Mouse (Mus musculus) kidney, postnatal 14 days (tissue): ENCODE measurements at regions not wholly inside any gene's neighbourhood (a gene's known extent, or its start where the extent isn't known, plus 50 kb on each side); places are given as distances from the start of the nearest gene placed in this dataset.

ENCODE experiments used
- DNase-seq: peaks from one replicate; pipeline ENCODE4 v3.0.0; 2022; ENCODE audit warnings: mixed read lengths

- peak; percentile 17 for DNase-seq
Observed at GRCm38 (mm10) chr1:72963449-72963848, 52.3 kb downstream of the Tnp1 start.

GRCm38 (mm10) chr1:72960241-72960653 is 55.5 kb downstream of the Tnp1 start:
- no peak for DNase-seq

GRCm38 (mm10) chr1:72955387-72955786 is 60.3 kb downstream of the Tnp1 start:
- DNase-seq: no peak

GRCm38 (mm10) chr1:72952896-72953295 is 62.8 kb downstream of the Tnp1 start:
- DNase-seq: peak; percentile 17

GRCm38 (mm10) chr1:72951802-72952201 is 63.9 kb downstream of the Tnp1 start:
- DNase-seq: no peak

GRCm38 (mm10) chr1:72951365-72951764 is 64.3 kb downstream of the Tnp1 start:
- DNase-seq: no peak

- no peak for DNase-seq
Observed at GRCm38 (mm10) chr1:72946235-72946634, 69.5 kb downstream of the Tnp1 start.

GRCm38 (mm10) chr1:72945750-72946102 is 70.0 kb downstream of the Tnp1 start:
- DNase-seq: no peak

- DNase-seq: peak; percentile 13
Observed at GRCm38 (mm10) chr1:72944805-72945749, 70.4 kb upstream of the Igfbp5 start.

GRCm38 (mm10) chr1:72944221-72944620 is 69.5 kb upstream of the Igfbp5 start:
- no peak for DNase-seq

GRCm38 (mm10) chr1:72943082-72943481 is 68.4 kb upstream of the Igfbp5 start:
- no peak for DNase-seq

GRCm38 (mm10) chr1:72942351-72942750 is 67.7 kb upstream of the Igfbp5 start:
- DNase-seq: no peak

- no peak for DNase-seq
Observed at GRCm38 (mm10) chr1:72939948-72940347, 65.3 kb upstream of the Igfbp5 start.

- peak; percentile 34 for DNase-seq
Observed at GRCm38 (mm10) chr1:72936681-72937465, 62.2 kb upstream of the Igfbp5 start.

- no peak for DNase-seq
Observed at GRCm38 (mm10) chr1:72936231-72936630, 61.5 kb upstream of the Igfbp5 start.

GRCm38 (mm10) chr1:72935084-72935483 is 60.4 kb upstream of the Igfbp5 start:
- DNase-seq: no peak

GRCm38 (mm10) chr1:72929774-72930173 is 55.1 kb upstream of the Igfbp5 start:
- DNase-seq: peak; percentile 54
